Mouse (Mus musculus) erythroblast, embryonic 14.5 days (primary cell): ENCODE measurements around the gene R3hdm1. TPM values are rescaled to one million over a fixed set of nuclear protein-coding genes. Genes with fewer than 3 reads are reported as not detected.
"Not testable (repeated sequence)": the region's sequence is repeated elsewhere in the genome, so short reads cannot be mapped to it uniquely, and the experiment has no call there.

Experiments used
- H3K27me3 ChIP-seq: 2 replicates; pipeline ENCODE4 v1.6.1; 2012; ENCODE audit warnings: inconsistent platforms; ENCODE audit not compliant: control insufficient read depth
- H3K36me3 ChIP-seq: 2 replicates; pipeline ENCODE4 v1.6.1; 2012; ENCODE audit warnings: mild to moderate bottlenecking, inconsistent platforms; ENCODE audit not compliant: control insufficient read depth
- H3K4me1 ChIP-seq: 2 replicates; pipeline ENCODE4 v1.6.1; 2012; ENCODE audit warnings: inconsistent platforms; ENCODE audit not compliant: control insufficient read depth
- H3K4me3 ChIP-seq: replicated peaks from 2 replicates; pipeline ENCODE3; 2012; ENCODE audit warnings: moderate library complexity, mild to moderate bottlenecking, inconsistent platforms
- H3K9me3 ChIP-seq: 2 replicates; pipeline ENCODE4 v1.6.1; 2012; ENCODE audit warnings: low read length, inconsistent platforms, mixed read lengths; ENCODE audit not compliant: control insufficient read depth
- GATA1 ChIP-seq: IDR thresholded peaks from 2 replicates; pipeline ENCODE4 v1.6.1; 2012; ENCODE audit warnings: low read length, inconsistent platforms, mixed read lengths
- TAL1 ChIP-seq: IDR thresholded peaks from 3 replicates; pipeline ENCODE4 v1.6.1; 2012; ENCODE audit warnings: low read length, inconsistent platforms, mixed read lengths
- polyA plus RNA-seq: library from polyadenylated mRNA; stranded (reverse); fragments of >175 nt; gene quantifications from 2 replicates; pipeline ENCODE4 v1.2.3, GENCODE M21; 2012

Gene R3hdm1
- polyA plus RNA-seq, 1 experiment, result 4.1 TPM

- no peaks in the 10 kb centered on the region for H3K27me3 ChIP-seq
- H3K9me3 ChIP-seq, result no peaks in the 10 kb centered on the region
- H3K4me3 ChIP-seq, result peak overlapping the region; percentile 98
- no peak for TF ChIP-seq TAL1
- TF ChIP-seq GATA1, result peak; percentile 64
- H3K4me1 ChIP-seq, result peaks cover 57% of the 10 kb centered on the region
- H3K36me3 ChIP-seq, result peaks cover 11% of the 10 kb centered on the region
Observed at GRCm38 (mm10) chr1:128103520-128104088, 503 bp downstream of the R3hdm1 start.

GRCm38 (mm10) chr1:128120913-128121627, 18.0 kb downstream of the R3hdm1 start:
- TF ChIP-seq GATA1, result no peak
- TF ChIP-seq TAL1, result no peak
- Histone ChIP-seq H3K27me3 (no peaks in the 10 kb centered on the region), H3K4me1 (peaks cover 19% of the 10 kb centered on the region)

GRCm38 (mm10) chr1:128136222-128136621, 33.1 kb downstream of the R3hdm1 start:
- H3K4me1 ChIP-seq, H3K36me3 ChIP-seq, H3K27me3 ChIP-seq, H3K4me3 ChIP-seq, H3K9me3 ChIP-seq: not testable (repeated sequence)

More at GRCm38 (mm10) chr1:128120913-128121627, 18.0 kb downstream of the R3hdm1 start:
- peaks cover 6% of the 10 kb centered on the region for H3K36me3 ChIP-seq
- H3K9me3 ChIP-seq, result 0 out of 2 replicates have a peak, but pooled peaks cover 2% of the 10 kb centered on the region
- H3K4me3 ChIP-seq, result no peak overlapping the region

- TF ChIP-seq TAL1 (no peak), GATA1 (no peak)
- Histone ChIP-seq H3K9me3 (no peaks in the 10 kb centered on the region), H3K27me3 (no peaks in the 10 kb centered on the region), H3K4me3 (no peak overlapping the region), H3K4me1 (no peaks in the 10 kb centered on the region), H3K36me3 (no peaks in the 10 kb centered on the region)
Observed at GRCm38 (mm10) chr1:128141039-128141438, 37.9 kb downstream of the R3hdm1 start.

GRCm38 (mm10) chr1:128141737-128142136, 38.6 kb downstream of the R3hdm1 start:
- no peaks in the 10 kb centered on the region for H3K9me3 ChIP-seq
- H3K4me1 ChIP-seq, result no peaks in the 10 kb centered on the region
- no peaks in the 10 kb centered on the region for H3K36me3 ChIP-seq
- TF ChIP-seq GATA1 (no peak), TAL1 (no peak)
- H3K4me3 ChIP-seq, result no peak overlapping the region
- no peaks in the 10 kb centered on the region for H3K27me3 ChIP-seq

GRCm38 (mm10) chr1:128166956-128167355, 63.9 kb downstream of the R3hdm1 start:
- no peaks in the 10 kb centered on the region for H3K4me1 ChIP-seq
- TF ChIP-seq GATA1 (no peak), TAL1 (no peak)
- H3K27me3 ChIP-seq, result no peaks in the 10 kb centered on the region
- H3K4me3 ChIP-seq, result no peak overlapping the region
- H3K9me3 ChIP-seq, result no peaks in the 10 kb centered on the region
- H3K36me3 ChIP-seq, result peaks cover 13% of the 10 kb centered on the region

- TF ChIP-seq GATA1, result no peak
- TF ChIP-seq TAL1, result no peak
- Histone ChIP-seq H3K4me3 (no peak overlapping the region), H3K27me3 (no peaks in the 10 kb centered on the region), H3K4me1 (no peaks in the 10 kb centered on the region), H3K9me3 (no peaks in the 10 kb centered on the region), H3K36me3 (peaks cover 23% of the 10 kb centered on the region)
Observed at GRCm38 (mm10) chr1:128170104-128170503, 67.0 kb downstream of the R3hdm1 start.

- TF ChIP-seq TAL1 (no peak), GATA1 (no peak)
- H3K4me3 ChIP-seq, result no peak overlapping the region
- H3K4me1 ChIP-seq, result no peaks in the 10 kb centered on the region; the same call in 1 of the 2 replicates
- no peaks in the 10 kb centered on the region for H3K9me3 ChIP-seq
- no peaks in the 10 kb centered on the region for H3K27me3 ChIP-seq
- peaks cover 85% of the 10 kb centered on the region for H3K36me3 ChIP-seq
Observed at GRCm38 (mm10) chr1:128191426-128191825, 88.3 kb downstream of the R3hdm1 start.

GRCm38 (mm10) chr1:128192369-128192768, 89.3 kb downstream of the R3hdm1 start:
- H3K9me3 ChIP-seq, result no peaks in the 10 kb centered on the region
- no peak overlapping the region for H3K4me3 ChIP-seq
- TF ChIP-seq GATA1 (no peak), TAL1 (no peak)
- no peaks in the 10 kb centered on the region; the same call in 1 of the 2 replicates for H3K4me1 ChIP-seq
- peaks cover 84% of the 10 kb centered on the region for H3K36me3 ChIP-seq
- H3K27me3 ChIP-seq, result no peaks in the 10 kb centered on the region
